Mouse (Mus musculus) C2C12 (cell line): Measurements from ENCODE around the gene Ctnna2.

Experiments
- CEBPB ChIP-seq: IDR thresholded peaks from one replicate; pipeline ENCODE4 v1.6.1; 2011; ENCODE audit warnings: low read depth, mild to moderate bottlenecking, control low read depth, moderate library complexity
- CTCF ChIP-seq: IDR thresholded peaks from one replicate; pipeline ENCODE4 v1.5.1; 2011; ENCODE audit not compliant: control insufficient read depth, insufficient read depth, insufficient read length
- MAX ChIP-seq: IDR thresholded peaks from one replicate; pipeline ENCODE4 v1.6.1; 2011; ENCODE audit warnings: mild to moderate bottlenecking, control low read depth
- MYOG ChIP-seq: IDR thresholded peaks from one replicate; pipeline ENCODE4 v1.6.1; 2011; ENCODE audit not compliant: control insufficient read depth, insufficient read length; ENCODE audit errors: extremely low read depth
- USF1 ChIP-seq: IDR thresholded peaks from one replicate; pipeline ENCODE4 v1.6.1; 2011; ENCODE audit warnings: low read depth, mild to moderate bottlenecking, control low read depth, moderate library complexity

DNA sequence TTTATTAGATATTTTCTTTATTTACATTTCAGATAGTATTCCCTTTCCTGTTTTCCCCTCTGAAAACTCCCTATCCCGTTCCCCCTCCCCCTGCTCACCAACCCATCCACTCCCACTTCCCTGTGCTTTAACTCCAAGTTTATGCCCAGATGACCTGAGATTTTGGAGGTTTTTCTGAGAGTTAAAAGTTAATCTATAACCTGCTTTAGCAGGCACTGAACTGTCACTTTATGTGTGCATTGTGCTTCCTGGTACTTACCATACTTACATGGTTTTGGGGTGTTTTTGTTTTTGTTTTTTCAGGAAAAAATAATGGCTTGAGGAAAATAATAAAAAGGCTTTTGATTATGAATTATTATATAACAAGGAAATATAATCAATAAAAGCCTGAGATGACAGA, 292.3 kb downstream of the Ctnna2 start:
- TF ChIP-seq CTCF (no peak), MYOG (no peak), CEBPB (no peak), USF1 (no peak), MAX (no peak)
